Mouse (Mus musculus) intestine, embryonic 14.5 days (tissue): ENCODE measurements around the gene Nav3. TPM values are rescaled to one million over a fixed set of nuclear protein-coding genes. Genes with fewer than 3 reads are reported as not detected.

ENCODE experiments used
- ATAC-seq: fragments of 200-750 bp; cut with Nextera tagmentation; replicated peaks from 2 replicates; pipeline ENCODE4 v1.8.0; 2017; ENCODE audit warnings: low read depth, moderate number of reproducible peaks, moderate TSS enrichment, moderate library complexity; ENCODE audit not compliant: low FRiP score, low TSS enrichment
- DNase-seq: peaks from one replicate; pipeline ENCODE4 v3.0.0-alpha.2; 2018; ENCODE audit warnings: low spot score
- H3K27ac ChIP-seq: fragments of 300-500 bp; sonication (generic); 2 replicates; pipeline ENCODE4 v1.5.1; 2014; ENCODE audit warnings: low read depth, mild to moderate bottlenecking, control low read depth
- H3K27me3 ChIP-seq: fragments of 300-500 bp; sonication (generic); replicated peaks from 2 replicates; pipeline ENCODE4 v1.6.1; 2014; ENCODE audit warnings: low read length, control low read depth; ENCODE audit not compliant: control insufficient read depth, insufficient read depth
- H3K36me3 ChIP-seq: fragments of 300-500 bp; sonication (generic); 2 replicates; pipeline ENCODE4 v1.6.1; 2014; ENCODE audit warnings: low read length, control low read depth; ENCODE audit not compliant: control insufficient read depth, insufficient read depth
- H3K4me1 ChIP-seq: fragments of 300-500 bp; sonication (generic); replicated peaks from 2 replicates; pipeline ENCODE4 v1.6.1; 2014; ENCODE audit warnings: low read length, control low read depth, mixed read lengths; ENCODE audit not compliant: control insufficient read depth, insufficient read depth
- H3K4me2 ChIP-seq: fragments of 300-500 bp; sonication (generic); 2 replicates; pipeline ENCODE4 v1.6.1; 2014; ENCODE audit warnings: low read length
- H3K4me3 ChIP-seq: fragments of 300-500 bp; sonication (generic); 2 replicates; pipeline ENCODE4 v1.5.1; 2014; ENCODE audit warnings: low read depth, low read length, control low read depth, mixed read lengths
- H3K9ac ChIP-seq: fragments of 300-500 bp; sonication (generic); 2 replicates; pipeline ENCODE4 v1.6.1; 2014; ENCODE audit warnings: mild to moderate bottlenecking, low read length
- H3K9me3 ChIP-seq: fragments of 300-500 bp; sonication (generic); 2 replicates; pipeline ENCODE4 v1.6.1; 2016; ENCODE audit warnings: low read length, control low read depth; ENCODE audit not compliant: control insufficient read depth
- WGBS: fragments of 180-500 bp; shearing (Covaris S2); extraction: QIAGEN DNeasy Blood & Tissue Kit; methylation state at CpG from one replicate; pipeline ENCODE4 v1.1.7; 2014; 5-methylcytosine and 5-hydroxymethylcytosine counted together
- polyA plus RNA-seq: library from polyadenylated mRNA; unstranded; fragments of >200 nt; fragmentation: Nextera tagmentation; extraction: Ambion mirVana; gene quantifications from 2 replicates; pipeline ENCODE4 v1.2.1, GENCODE M21; 2014

Nav3 gene
- polyA plus RNA-seq, 1 experiment from 2014 or later = 2.5 TPM

DNA sequence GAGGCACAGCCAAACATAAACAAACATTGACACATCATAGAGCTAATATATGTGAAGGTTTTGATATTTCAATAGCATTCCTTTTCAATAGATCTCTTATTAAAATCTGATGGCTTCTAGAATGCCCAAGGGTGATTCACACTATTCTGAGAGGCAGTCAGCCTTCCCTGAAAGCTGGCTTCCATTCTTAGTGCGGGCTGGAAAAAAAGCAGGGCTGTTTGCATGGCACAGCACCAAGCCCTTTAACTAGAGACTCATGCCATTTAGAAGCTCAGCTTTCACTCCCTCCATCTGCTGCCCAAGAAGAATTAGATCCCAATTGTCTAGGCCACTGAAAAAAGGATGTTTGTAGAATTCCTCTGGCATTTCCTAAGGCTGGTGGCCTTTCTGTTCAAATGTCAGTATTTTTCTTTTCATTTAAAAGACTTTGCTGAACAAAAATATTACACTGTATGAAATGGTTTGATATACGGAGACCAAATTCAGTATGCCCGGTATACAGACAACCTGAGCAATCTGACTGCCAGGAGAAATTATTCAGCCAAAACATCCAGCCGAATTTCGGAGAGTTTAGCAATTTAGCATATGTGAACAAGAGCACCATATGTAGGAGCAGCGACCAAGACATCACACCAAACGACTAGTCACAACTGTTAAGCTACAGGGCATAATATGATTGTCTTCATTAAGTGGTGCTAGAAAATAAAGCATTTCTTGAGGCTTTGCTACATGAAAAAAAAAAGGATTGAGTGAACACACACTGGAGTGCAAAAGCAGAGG lies 263.8 kb downstream of the Nav3 start:
- no peaks in the 10 kb centered on the region for H3K9me3 ChIP-seq
- no peak overlapping the region for H3K4me3 ChIP-seq
- 81% methylated on average over 7 of the region's 7 CpGs for WGBS
- H3K4me2 ChIP-seq = no peak overlapping the region
- ATAC-seq (no peak), DNase-seq (no peak)
- H3K27ac ChIP-seq = no peak overlapping the region
- H3K9ac ChIP-seq = no peak overlapping the region
- H3K36me3 ChIP-seq = no peaks in the 10 kb centered on the region
- H3K4me1 ChIP-seq = no peaks in the 10 kb centered on the region
- H3K27me3 ChIP-seq = no peaks in the 10 kb centered on the region

GRCm38 (mm10) chr10:110186242-110186641 lies 269.8 kb downstream of the Nav3 start:
- H3K9me3 ChIP-seq = no peaks in the 10 kb centered on the region
- H3K36me3 ChIP-seq = no peaks in the 10 kb centered on the region
- H3K4me1 ChIP-seq = no peaks in the 10 kb centered on the region
- no peak for ATAC-seq
- no peaks in the 10 kb centered on the region for H3K27me3 ChIP-seq
- no peak overlapping the region for H3K27ac ChIP-seq
- H3K4me3 ChIP-seq = no peak overlapping the region
- H3K9ac ChIP-seq = no peak overlapping the region
- 77% methylated on average over 1 of the region's 1 CpGs for WGBS
- H3K4me2 ChIP-seq = no peak overlapping the region
- no peak for DNase-seq

GRCm38 (mm10) chr10:110175874-110176273 lies 280.1 kb downstream of the Nav3 start:
- no peak overlapping the region for H3K4me3 ChIP-seq
- H3K27me3 ChIP-seq = no peaks in the 10 kb centered on the region
- H3K4me1 ChIP-seq = no peaks in the 10 kb centered on the region
- ATAC-seq (no peak), DNase-seq (no peak)
- 70% methylated on average over 5 of the region's 5 CpGs for WGBS
- no peak overlapping the region for H3K27ac ChIP-seq
- H3K9ac ChIP-seq = no peak overlapping the region
- no peaks in the 10 kb centered on the region for H3K9me3 ChIP-seq
- no peaks in the 10 kb centered on the region for H3K36me3 ChIP-seq
- H3K4me2 ChIP-seq = no peak overlapping the region

DNA sequence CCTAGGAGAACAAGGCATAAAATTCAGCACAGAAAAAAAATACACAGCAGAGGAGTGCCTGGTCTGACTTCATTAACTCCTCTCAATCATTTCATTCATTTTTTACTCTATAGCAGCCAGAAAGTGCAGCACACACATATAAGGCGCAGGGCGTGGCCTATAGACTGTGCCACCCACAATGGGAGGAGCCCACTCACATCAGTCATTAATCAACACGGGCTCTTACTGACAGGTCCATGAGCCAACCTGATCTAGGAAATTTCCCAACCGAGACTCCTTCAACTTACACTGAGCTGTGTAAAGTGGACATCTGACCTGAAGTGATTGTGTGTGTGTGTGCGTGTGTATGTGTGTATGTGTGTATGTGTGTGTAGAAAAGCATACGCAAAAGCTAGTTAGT lies 286.6 kb downstream of the Nav3 start:
- Histone ChIP-seq H3K27ac (no peak overlapping the region), H3K4me2 (no peak overlapping the region), H3K4me1 (no peaks in the 10 kb centered on the region), H3K4me3 (no peak overlapping the region), H3K36me3 (no peaks in the 10 kb centered on the region), H3K27me3 (no peaks in the 10 kb centered on the region), H3K9me3 (no peaks in the 10 kb centered on the region), H3K9ac (no peak overlapping the region)
- no peak for DNase-seq
- ATAC-seq = no peak
- WGBS = 75% methylated on average over 6 of the region's 6 CpGs

- DNase-seq (no peak), ATAC-seq (no peak)
- WGBS = 80% methylated on average over 2 of the region's 2 CpGs
- Histone ChIP-seq H3K4me3 (no peak overlapping the region), H3K4me2 (no peak overlapping the region), H3K27ac (no peak overlapping the region), H3K4me1 (no peaks in the 10 kb centered on the region), H3K9me3 (no peaks in the 10 kb centered on the region), H3K36me3 (no peaks in the 10 kb centered on the region), H3K27me3 (no peaks in the 10 kb centered on the region), H3K9ac (no peak overlapping the region)
Observed at GRCm38 (mm10) chr10:110168892-110169291, 287.1 kb downstream of the Nav3 start.

DNA sequence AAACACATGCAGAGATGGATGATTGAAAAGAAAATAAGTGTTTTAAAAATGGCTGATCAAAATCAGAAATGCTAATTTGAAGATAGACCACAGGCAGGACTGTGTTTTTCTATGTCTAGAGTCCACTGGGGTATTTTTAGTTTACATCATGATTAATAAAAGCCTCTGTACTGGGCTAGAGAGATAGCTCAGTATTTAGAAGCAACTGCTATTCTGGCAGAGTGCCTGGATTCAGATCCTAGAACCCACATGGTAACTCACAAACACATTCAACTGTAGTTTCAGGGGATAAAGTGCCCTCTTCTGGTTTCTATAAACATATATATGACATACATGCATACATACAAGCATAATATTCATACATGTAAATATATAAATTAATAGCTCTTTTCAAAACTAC lies 293.4 kb downstream of the Nav3 start:
- Histone ChIP-seq H3K27ac (no peak overlapping the region), H3K9me3 (no peaks in the 10 kb centered on the region), H3K9ac (no peak overlapping the region), H3K27me3 (no peaks in the 10 kb centered on the region), H3K36me3 (no peaks in the 10 kb centered on the region), H3K4me2 (no peak overlapping the region), H3K4me1 (no peaks in the 10 kb centered on the region), H3K4me3 (no peak overlapping the region)
- ATAC-seq (no peak), DNase-seq (no peak)

DNA sequence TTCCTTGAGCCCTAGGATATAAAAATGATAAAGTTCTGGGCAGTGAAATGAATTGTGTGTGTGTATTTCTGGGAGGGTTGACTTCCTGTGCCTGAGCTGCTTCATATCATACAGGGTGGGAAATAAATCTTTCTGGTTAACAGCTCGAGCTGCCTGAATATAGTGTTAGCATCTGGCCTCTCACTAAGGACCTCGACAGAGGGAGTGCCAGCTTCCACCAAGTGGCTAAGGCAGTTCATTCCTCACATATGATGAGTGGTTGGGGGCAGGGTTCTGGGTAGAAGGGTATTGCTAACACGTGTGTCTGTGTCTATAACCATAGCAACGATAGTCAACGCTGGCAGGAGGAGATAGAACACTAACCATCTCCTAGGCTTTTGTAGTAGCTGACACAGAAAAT lies 295.1 kb downstream of the Nav3 start:
- no peaks in the 10 kb centered on the region for H3K9me3 ChIP-seq
- H3K9ac ChIP-seq = no peak overlapping the region
- 45% methylated on average over 5 of the region's 5 CpGs for WGBS
- no peaks in the 10 kb centered on the region for H3K4me1 ChIP-seq
- DNase-seq (no peak), ATAC-seq (0 out of 2 replicates have a peak, but pooled peaks have one; percentile 23)
- no peaks in the 10 kb centered on the region for H3K36me3 ChIP-seq
- H3K4me2 ChIP-seq = no peak overlapping the region
- H3K27ac ChIP-seq = no peak overlapping the region
- no peaks in the 10 kb centered on the region for H3K27me3 ChIP-seq
- H3K4me3 ChIP-seq = no peak overlapping the region

- no peaks in the 10 kb centered on the region for H3K4me1 ChIP-seq
- H3K36me3 ChIP-seq = no peaks in the 10 kb centered on the region
- WGBS = 32% methylated on average over 1 of the region's 1 CpGs
- no peaks in the 10 kb centered on the region for H3K27me3 ChIP-seq
- no peak for ATAC-seq
- no peak overlapping the region for H3K9ac ChIP-seq
- DNase-seq = no peak
- H3K4me3 ChIP-seq = no peak overlapping the region
- H3K27ac ChIP-seq = no peak overlapping the region
- no peaks in the 10 kb centered on the region for H3K9me3 ChIP-seq
- H3K4me2 ChIP-seq = no peak overlapping the region
Observed at GRCm38 (mm10) chr10:110159548-110159947, 296.5 kb downstream of the Nav3 start.

DNA sequence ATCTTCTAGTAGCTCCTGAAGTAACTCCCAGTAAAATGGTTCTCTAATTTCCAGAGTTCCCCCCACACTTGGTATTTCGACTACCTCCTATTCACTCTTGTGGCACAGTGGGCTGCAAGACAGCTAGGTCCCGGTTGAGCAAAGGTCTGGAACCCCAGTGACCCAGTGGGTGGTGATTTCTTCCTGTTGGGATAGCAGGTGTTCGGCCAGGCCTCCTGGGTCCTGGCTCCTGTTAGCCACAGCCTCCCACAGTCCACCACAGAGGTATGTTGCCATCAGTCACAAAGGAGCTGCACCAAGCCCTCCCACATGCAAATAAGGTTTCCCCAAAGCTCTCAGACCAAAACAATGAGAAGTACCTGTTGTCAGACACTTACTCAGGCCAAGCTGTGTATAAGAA lies 297.9 kb downstream of the Nav3 start:
- no peaks in the 10 kb centered on the region for H3K9me3 ChIP-seq
- no peak overlapping the region for H3K9ac ChIP-seq
- WGBS = 68% methylated on average over 3 of the region's 3 CpGs
- H3K4me2 ChIP-seq = no peak overlapping the region
- no peak overlapping the region for H3K4me3 ChIP-seq
- no peaks in the 10 kb centered on the region for H3K27me3 ChIP-seq
- DNase-seq (no peak), ATAC-seq (no peak)
- H3K36me3 ChIP-seq = no peaks in the 10 kb centered on the region
- no peaks in the 10 kb centered on the region for H3K4me1 ChIP-seq
- no peak overlapping the region for H3K27ac ChIP-seq
